ENCODE assay signal across 16 mouse cellular contexts in the genomic region with DNA sequence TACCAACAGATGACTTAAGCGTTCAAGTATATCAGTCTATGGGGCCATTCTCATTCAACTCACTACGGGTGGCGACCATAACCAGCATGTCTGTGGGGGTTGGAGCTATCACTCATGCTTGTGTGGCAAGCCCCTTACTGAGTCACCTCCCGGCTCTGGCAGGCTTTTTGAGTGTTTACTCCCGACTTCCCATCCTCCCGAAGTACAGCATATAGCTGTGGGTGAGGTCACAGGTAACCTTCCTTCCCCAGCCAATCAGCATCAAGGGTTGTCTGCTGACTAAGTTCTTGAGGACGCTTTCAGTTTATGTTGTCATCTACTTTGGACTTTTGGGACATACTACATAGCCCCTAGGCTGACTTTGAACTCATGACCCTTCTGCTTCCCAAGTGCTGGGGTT. TPM values are rescaled to one million over a fixed set of nuclear protein-coding genes. Genes with fewer than 3 reads are reported as not detected.
DNase-seq lines count a peak whose midpoint lies in the region; ATAC-seq and TF ChIP-seq lines count a peak whose summit lies in the region.
"Had no signal": no experiment of that assay in that cellular context is flagged by ENCODE, and none has a peak within 500 bp of the region (broad histone marks: within the 10 kb centered on the region; RNA-seq: fewer than 3 reads in every experiment).

No protein-coding gene starts in this region.

- H3K27ac ChIP-seq in hindbrain, embryonic 10.5 days: peak overlapping the region; percentile 67
- no peak overlapping the region for H3K27ac ChIP-seq in hindbrain, embryonic 16.5 days (ENCODE audit: low read depth, low read length)
- peak overlapping the region; percentile 23 for H3K27ac ChIP-seq in midbrain, embryonic 10.5 days (replicated peaks)
- no peak overlapping the region for H3K27ac ChIP-seq in midbrain, embryonic 14.5 days (replicated peaks; ENCODE audit: low read depth, low read length)
- peak overlapping the region; percentile 71 for H3K27ac ChIP-seq in embryonic facial prominence, embryonic 10.5 days (replicated peaks)
- H3K27ac ChIP-seq in left cerebral cortex, adult 2 months: no peak overlapping the region
- H3K27ac ChIP-seq: liver, embryonic 15.5 days; midbrain, embryonic 15.5 days had no signal

- no peak overlapping the region for H3K4me2 ChIP-seq in hindbrain, embryonic 16.5 days (ENCODE audit: low read length)
- no peak overlapping the region for H3K4me2 ChIP-seq in midbrain, embryonic 14.5 days (ENCODE audit: low read length)
- H3K4me2 ChIP-seq: embryonic facial prominence, embryonic 15.5 days; heart, embryonic 12.5 days; liver, embryonic 15.5 days; midbrain, embryonic 15.5 days had no signal

- no peak for ATAC-seq in hindbrain, embryonic 16.5 days
- ATAC-seq in midbrain, embryonic 14.5 days (ENCODE audit: low FRiP score, low TSS enrichment): no peak
- ATAC-seq: midbrain, embryonic 15.5 days had no signal

- H3K36me3 ChIP-seq in hindbrain, embryonic 10.5 days: no peaks in the 10 kb centered on the region
- H3K36me3 ChIP-seq in hindbrain, embryonic 16.5 days (ENCODE audit: control insufficient read depth, insufficient read depth, low read length): no peaks in the 10 kb centered on the region
- no peaks in the 10 kb centered on the region for H3K36me3 ChIP-seq in midbrain, embryonic 10.5 days
- H3K36me3 ChIP-seq in midbrain, embryonic 14.5 days (ENCODE audit: control insufficient read depth, insufficient read depth, low read length): no peaks in the 10 kb centered on the region
- H3K36me3 ChIP-seq in embryonic facial prominence, embryonic 10.5 days (replicated peaks): no peaks in the 10 kb centered on the region
- H3K36me3 ChIP-seq: embryonic facial prominence, embryonic 15.5 days; G1E; heart, embryonic 12.5 days; liver, embryonic 15.5 days; midbrain, embryonic 15.5 days had no signal

- no peak for TF ChIP-seq CTCF in left cerebral cortex, adult 2 months (IDR thresholded peaks at IDR 0.05)

- no peaks in the 10 kb centered on the region for H3K27me3 ChIP-seq in hindbrain, embryonic 10.5 days (ENCODE audit: insufficient read depth, poor library complexity, severe bottlenecking)
- no peaks in the 10 kb centered on the region for H3K27me3 ChIP-seq in hindbrain, embryonic 16.5 days (replicated peaks; ENCODE audit: control insufficient read depth, insufficient read depth, low read length)
- H3K27me3 ChIP-seq in midbrain, embryonic 10.5 days (ENCODE audit: low read depth, poor library complexity, severe bottlenecking): no peaks in the 10 kb centered on the region
- no peaks in the 10 kb centered on the region for H3K27me3 ChIP-seq in midbrain, embryonic 14.5 days (ENCODE audit: control insufficient read depth, insufficient read depth, low read length)
- H3K27me3 ChIP-seq in embryonic facial prominence, embryonic 10.5 days (replicated peaks; ENCODE audit: low read depth, poor library complexity, severe bottlenecking): no peaks in the 10 kb centered on the region
- H3K27me3 ChIP-seq: embryonic facial prominence, embryonic 15.5 days; liver, embryonic 15.5 days; midbrain, embryonic 15.5 days had no signal

- peaks cover 20% of the 10 kb centered on the region for H3K4me1 ChIP-seq in hindbrain, embryonic 10.5 days (replicated peaks)
- peaks cover 6% of the 10 kb centered on the region; the same call in 1 of the 2 replicates for H3K4me1 ChIP-seq in hindbrain, embryonic 16.5 days (ENCODE audit: control insufficient read depth, insufficient read depth, low read depth, low read length)
- peaks cover 12% of the 10 kb centered on the region for H3K4me1 ChIP-seq in midbrain, embryonic 10.5 days
- H3K4me1 ChIP-seq in midbrain, embryonic 14.5 days (ENCODE audit: control insufficient read depth, insufficient read depth, low read length): no peaks in the 10 kb centered on the region
- H3K4me1 ChIP-seq in embryonic facial prominence, embryonic 10.5 days: peaks cover 21% of the 10 kb centered on the region
- H3K4me1 ChIP-seq: liver, embryonic 15.5 days; midbrain, embryonic 15.5 days had no signal

- WGBS in hindbrain, embryonic 10.5 days: 84% methylated on average over 7 of the region's 7 CpGs
- WGBS in hindbrain, embryonic 16.5 days: 80% methylated on average over 7 of the region's 7 CpGs
- 87% methylated on average over 7 of the region's 7 CpGs for WGBS in midbrain, embryonic 10.5 days
- WGBS in midbrain, embryonic 14.5 days: 90% methylated on average over 7 of the region's 7 CpGs
- 84% methylated on average over 7 of the region's 7 CpGs for WGBS in embryonic facial prominence, embryonic 10.5 days

- intact Hi-C loops in left cerebral cortex, adult 2 months (cut with DNase I): no loop called here

- no peak overlapping the region for H3K9ac ChIP-seq in hindbrain, embryonic 16.5 days (ENCODE audit: low read depth, low read length)
- H3K9ac ChIP-seq in midbrain, embryonic 14.5 days (replicated peaks; ENCODE audit: low read length): no peak overlapping the region
- H3K9ac ChIP-seq: heart, embryonic 12.5 days; liver, embryonic 15.5 days; midbrain, embryonic 15.5 days had no signal

- no peak for DNase-seq in hindbrain, embryonic 10.5 days (ENCODE audit: low spot score)
- no peak for DNase-seq in midbrain, embryonic 10.5 days (ENCODE audit: low spot score)
- DNase-seq in midbrain, embryonic 14.5 days: no peak
- DNase-seq in embryonic facial prominence, embryonic 10.5 days (ENCODE audit: low spot score): no peak
- no peak for DNase-seq in left cerebral cortex, adult 2 months (ENCODE audit: extremely low spot score in 1 of 2, low spot score in 2 of 2)
- DNase-seq in left cerebral cortex, adult 18-20 months (ENCODE audit: low spot score in 2 of 2): no peak
- DNase-seq: adrenal gland, postnatal 25 days; cerebellum, adult 11 months; cerebellum, postnatal 25 days had no signal

- peaks cover 9% of the 10 kb centered on the region for H3K9me3 ChIP-seq in hindbrain, embryonic 10.5 days
- peaks cover 3% of the 10 kb centered on the region; the same call in 1 of the 2 replicates for H3K9me3 ChIP-seq in hindbrain, embryonic 16.5 days (ENCODE audit: control insufficient read depth, low read length)
- peaks cover 6% of the 10 kb centered on the region; the same call in 1 of the 2 replicates for H3K9me3 ChIP-seq in midbrain, embryonic 10.5 days (replicated peaks)
- peaks cover 5% of the 10 kb centered on the region; the same call in 1 of the 2 replicates for H3K9me3 ChIP-seq in midbrain, embryonic 14.5 days (ENCODE audit: control insufficient read depth, low read length)
- peaks cover 7% of the 10 kb centered on the region for H3K9me3 ChIP-seq in embryonic facial prominence, embryonic 10.5 days
- H3K9me3 ChIP-seq: liver, embryonic 15.5 days; midbrain, embryonic 15.5 days had no signal

- no peak overlapping the region for H3K4me3 ChIP-seq in hindbrain, embryonic 10.5 days
- H3K4me3 ChIP-seq in hindbrain, embryonic 16.5 days (ENCODE audit: low read length): no peak overlapping the region
- no peak overlapping the region for H3K4me3 ChIP-seq in midbrain, embryonic 10.5 days
- no peak overlapping the region for H3K4me3 ChIP-seq in midbrain, embryonic 14.5 days (replicated peaks; ENCODE audit: low read depth, low read length)
- no peak overlapping the region for H3K4me3 ChIP-seq in embryonic facial prominence, embryonic 10.5 days
- H3K4me3 ChIP-seq in left cerebral cortex, adult 2 months: no peak overlapping the region
- H3K4me3 ChIP-seq: embryonic facial prominence, embryonic 15.5 days; heart, embryonic 12.5 days; liver, embryonic 15.5 days; midbrain, embryonic 15.5 days; myocyte had no signal

RNA-seq across cellular contexts. Expression of a gene that starts 25.3 kb away (rescaled TPM):
- polyA plus RNA-seq in hindbrain, embryonic 10.5 days (2016; fragmentation: Nextera tagmentation; extraction: Ambion mirVana): 15.2 and 15.7 TPM in 2 replicates
- polyA plus RNA-seq in hindbrain, embryonic 16.5 days (2015; fragmentation: Nextera tagmentation; extraction: Ambion mirVana): 11.6 and 20.0 TPM in 2 replicates
- 10.6 and 12.3 TPM in 2 replicates for polyA plus RNA-seq in midbrain, embryonic 10.5 days (2016; fragmentation: Nextera tagmentation; extraction: Ambion mirVana)
- polyA plus RNA-seq in midbrain, embryonic 14.5 days (2014; fragmentation: Nextera tagmentation; extraction: Ambion mirVana): 19.0 and 21.1 TPM in 2 replicates
- polyA plus RNA-seq in embryonic facial prominence, embryonic 10.5 days (2016; fragmentation: Nextera tagmentation; extraction: Ambion mirVana): 7.3 and 8.1 TPM in 2 replicates
- 100 to 1,000 TPM; 250 to 260 TPM for total RNA-seq in left cerebral cortex, adult 2 months (2021)
- total RNA-seq in left cerebral cortex, adult 18-20 months (2021): 100 to 1,000 TPM; 197 to 226 TPM
- polyA plus RNA-seq: G1E, myocyte had no signal

Comparison
In these comparisons a context has a peak if more than half of its experiments do, and no peak if none do; other contexts are left out.
1. H3K27ac ChIP-seq: peak in hindbrain, embryonic 10.5 days (single experiment), midbrain, embryonic 10.5 days (single experiment) and embryonic facial prominence, embryonic 10.5 days (single experiment); none in hindbrain, embryonic 16.5 days (single experiment), midbrain, embryonic 14.5 days (single experiment) and left cerebral cortex, adult 2 months (single experiment).